In genomic region chr8:119715221-119715620, GRCm38 (mm10) we compare ENCODE assay signal across 9 mouse cellular contexts. TPM values are rescaled to one million over a fixed set of nuclear protein-coding genes. Genes with fewer than 3 reads are reported as not detected.
DNase-seq lines count a peak whose midpoint lies in the region; ATAC-seq and TF ChIP-seq lines count a peak whose summit lies in the region.
"Had no signal": no experiment of that assay in that cellular context is flagged by ENCODE, and none has a peak within 500 bp of the region (broad histone marks: within the 10 kb centered on the region; RNA-seq: fewer than 3 reads in every experiment).

No protein-coding gene starts in this region.

- H3K4me3 ChIP-seq in liver, adult 2 months (ENCODE audit: insufficient read depth, low read depth, low read length): no peak overlapping the region
- no peak overlapping the region for H3K4me3 ChIP-seq in heart, embryonic 10.5 days
- no peak overlapping the region for H3K4me3 ChIP-seq in hindbrain, embryonic 13.5 days
- H3K4me3 ChIP-seq in midbrain, embryonic 15.5 days: no peak overlapping the region

- peak overlapping the region; percentile 26; the same call in 1 of the 2 replicates for H3K9ac ChIP-seq in liver, adult 2 months (ENCODE audit: low read depth, low read length)
- no peak overlapping the region for H3K9ac ChIP-seq in hindbrain, embryonic 13.5 days
- H3K9ac ChIP-seq in midbrain, embryonic 15.5 days: no peak overlapping the region

- no peaks in the 10 kb centered on the region for H3K36me3 ChIP-seq in liver, adult 2 months (ENCODE audit: control insufficient read depth, insufficient read depth, low read length)
- H3K36me3 ChIP-seq in heart, embryonic 10.5 days: no peaks in the 10 kb centered on the region
- no peaks in the 10 kb centered on the region for H3K36me3 ChIP-seq in hindbrain, embryonic 13.5 days
- H3K36me3 ChIP-seq in midbrain, embryonic 15.5 days (replicated peaks): no peaks in the 10 kb centered on the region

- ATAC-seq in hindbrain, embryonic 13.5 days (ENCODE audit: low FRiP score): no peak
- ATAC-seq in midbrain, embryonic 15.5 days (replicated peaks): no peak

- peak; percentile 70 for DNase-seq in liver, adult 2 months (ENCODE audit: extremely low read depth, low read depth, low spot score)
- no peak for DNase-seq in liver
- no peak for DNase-seq in heart, embryonic 10.5 days (ENCODE audit: low spot score)
- peak; percentile 56 for DNase-seq in kidney, postnatal 10 days
- peak; percentile 27 for DNase-seq in ovary, postnatal 14 days (ENCODE audit: low spot score)
- no peak for DNase-seq in frontal cortex, postnatal 10 days (ENCODE audit: low spot score in 2 of 2)

- H3K27me3 ChIP-seq in liver, adult 2 months (ENCODE audit: control insufficient read depth, insufficient read depth, low read length): no peaks in the 10 kb centered on the region
- peaks cover 21% of the 10 kb centered on the region for H3K27me3 ChIP-seq in heart, embryonic 10.5 days (ENCODE audit: insufficient read depth, poor library complexity, severe bottlenecking)
- 0 out of 2 replicates have a peak, but pooled peaks cover 3% of the 10 kb centered on the region for H3K27me3 ChIP-seq in hindbrain, embryonic 13.5 days
- H3K27me3 ChIP-seq in midbrain, embryonic 15.5 days (replicated peaks): no peaks in the 10 kb centered on the region

- 13% methylated on average over 12 of the region's 12 CpGs for whole genome bisulfite sequencing in liver, adult 2 months
- WGBS in heart, embryonic 10.5 days: 60% methylated on average over 12 of the region's 12 CpGs
- WGBS in hindbrain, embryonic 13.5 days: 80% methylated on average over 12 of the region's 12 CpGs
- 68% methylated on average over 12 of the region's 12 CpGs for WGBS in midbrain, embryonic 15.5 days

- peak overlapping the region; percentile 82 for H3K27ac ChIP-seq in liver, adult 2 months (replicated peaks; ENCODE audit: insufficient read depth, low read depth, low read length)
- peak overlapping the region; percentile 49; the same call in 1 of the 2 replicates for H3K27ac ChIP-seq in heart, embryonic 10.5 days
- no peak overlapping the region for H3K27ac ChIP-seq in hindbrain, embryonic 13.5 days
- no peak overlapping the region for H3K27ac ChIP-seq in midbrain, embryonic 15.5 days

- no peaks in the 10 kb centered on the region for H3K9me3 ChIP-seq in heart, embryonic 10.5 days
- no peaks in the 10 kb centered on the region for H3K9me3 ChIP-seq in hindbrain, embryonic 13.5 days
- no peaks in the 10 kb centered on the region for H3K9me3 ChIP-seq in midbrain, embryonic 15.5 days

- no peak overlapping the region for H3K4me2 ChIP-seq in hindbrain, embryonic 13.5 days
- no peak overlapping the region for H3K4me2 ChIP-seq in midbrain, embryonic 15.5 days

- TF ChIP-seq CTCF in liver, adult 2 months (IDR thresholded peaks at IDR 0.05; ENCODE audit: low read depth, low read length): no peak

- H3K4me1 ChIP-seq in liver, adult 2 months (ENCODE audit: control insufficient read depth, insufficient read depth, low read length): peaks cover 4% of the 10 kb centered on the region; the same call in 1 of the 2 replicates
- peaks cover 30% of the 10 kb centered on the region for H3K4me1 ChIP-seq in heart, embryonic 10.5 days
- H3K4me1 ChIP-seq in hindbrain, embryonic 13.5 days (replicated peaks): peaks cover 4% of the 10 kb centered on the region; the same call in 1 of the 2 replicates
- H3K4me1 ChIP-seq in midbrain, embryonic 15.5 days: no peaks in the 10 kb centered on the region

- TF ChIP-seq POLR2A in liver, adult 2 months (IDR thresholded peaks at IDR 0.05; ENCODE audit: extremely low read depth, insufficient read depth, low read length): no peak

- no peaks in the 10 kb centered on the region for H3K79me2 ChIP-seq in liver, adult 2 months (ENCODE audit: control insufficient read depth, insufficient read depth, low read length)

RNA-seq across cellular contexts. Expression of gene Atp2c2, which starts 15.4 kb away (rescaled TPM):
- not detected in 2 replicates for total RNA-seq in liver, adult 2 months (2014; rRNA removed)
- 0.04 TPM in 1 of 2 replicates, not detected in the other for polyA plus RNA-seq in liver, adult 2 months (2012; rRNA removed)
- 0.36 and 1.5 TPM in 2 replicates for polyA plus RNA-seq in heart, embryonic 10.5 days (2016; fragmentation: Nextera tagmentation; extraction: Ambion mirVana)
- 0.21 TPM in 1 of 2 replicates, not detected in the other for polyA plus RNA-seq in hindbrain, embryonic 13.5 days (2015; fragmentation: Nextera tagmentation; extraction: Ambion mirVana)
- polyA plus RNA-seq in midbrain, embryonic 15.5 days (2015; fragmentation: Nextera tagmentation; extraction: Ambion mirVana): 0.11 and 0.19 TPM in 2 replicates
- total RNA-seq: CH12.LX had no signal

RNA-seq across cellular contexts. Expression of gene Wfdc1, which starts 49.1 kb away (rescaled TPM):
- 6.6 and 8.4 TPM in 2 replicates for total RNA-seq in liver, adult 2 months (2014; rRNA removed)
- 11.8 and 16.2 TPM in 2 replicates for polyA plus RNA-seq in liver, adult 2 months (2012; rRNA removed)
- polyA plus RNA-seq in heart, embryonic 10.5 days (2016; fragmentation: Nextera tagmentation; extraction: Ambion mirVana): 1.3 and 1.6 TPM in 2 replicates
- polyA plus RNA-seq in hindbrain, embryonic 13.5 days (2015; fragmentation: Nextera tagmentation; extraction: Ambion mirVana): 3.3 and 3.5 TPM in 2 replicates
- 4.6 and 7.1 TPM in 2 replicates for polyA plus RNA-seq in midbrain, embryonic 15.5 days (2015; fragmentation: Nextera tagmentation; extraction: Ambion mirVana)
- total RNA-seq: CH12.LX had no signal

Comparison
In these comparisons a context has a peak if more than half of its experiments do, and no peak if none do; other contexts are left out.
1. DNase-seq: peak in liver, adult 2 months (single experiment), kidney, postnatal 10 days (single experiment) and ovary, postnatal 14 days (single experiment); none in liver (single experiment), heart, embryonic 10.5 days (single experiment) and frontal cortex, postnatal 10 days (0 of 2).
2. H3K27ac ChIP-seq: peak in liver, adult 2 months (single experiment) and heart, embryonic 10.5 days (single experiment); none in hindbrain, embryonic 13.5 days (single experiment) and midbrain, embryonic 15.5 days (single experiment).